Mouse (Mus musculus) heart, embryonic 12.5 days (tissue): ENCODE results near the gene Tnfrsf8. TPM values are rescaled to one million over a fixed set of nuclear protein-coding genes. Genes with fewer than 3 reads are reported as not detected.
A peak's percentile ranks its signal among the peaks of the same experiment; 100 is the strongest.

Experiments used
- ATAC-seq: fragments of 200-750 bp; cut with Nextera tagmentation; 2 replicates; pipeline ENCODE4 v1.8.0; 2017; ENCODE audit warnings: moderate TSS enrichment, moderate library complexity; ENCODE audit not compliant: insufficient number of reproducible peaks, low FRiP score
- H3K27ac ChIP-seq: fragments of 300-500 bp; sonication (generic); 2 replicates; pipeline ENCODE4 v1.5.1; 2016; ENCODE audit warnings: mild to moderate bottlenecking, moderate library complexity; ENCODE audit not compliant: poor library complexity, severe bottlenecking
- H3K27me3 ChIP-seq: fragments of 300-500 bp; sonication (generic); replicated peaks from 2 replicates; pipeline ENCODE4 v1.6.1; 2016; ENCODE audit warnings: mild to moderate bottlenecking, moderate library complexity
- H3K36me3 ChIP-seq: fragments of 300-500 bp; sonication (generic); 2 replicates; pipeline ENCODE4 v1.6.1; 2016; ENCODE audit warnings: mild to moderate bottlenecking, moderate library complexity
- H3K4me1 ChIP-seq: fragments of 300-500 bp; sonication (generic); replicated peaks from 2 replicates; pipeline ENCODE4 v1.6.1; 2016; ENCODE audit warnings: mild to moderate bottlenecking
- H3K4me2 ChIP-seq: fragments of 300-500 bp; sonication (generic); 2 replicates; pipeline ENCODE4 v1.6.1; 2016; ENCODE audit warnings: mild to moderate bottlenecking, moderate library complexity
- H3K4me3 ChIP-seq: fragments of 300-500 bp; sonication (generic); 2 replicates; pipeline ENCODE4 v1.5.1; 2016; ENCODE audit warnings: mild to moderate bottlenecking
- H3K9ac ChIP-seq: fragments of 300-500 bp; sonication (generic); 2 replicates; pipeline ENCODE4 v1.6.1; 2016; ENCODE audit warnings: mild to moderate bottlenecking, moderate library complexity
- H3K9me3 ChIP-seq: fragments of 300-500 bp; sonication (generic); replicated peaks from 2 replicates; pipeline ENCODE4 v1.6.1; 2016; ENCODE audit warnings: mild to moderate bottlenecking, moderate library complexity
- WGBS: fragments of 180-500 bp; shearing (Covaris S2); methylation state at CpG from one replicate; pipeline ENCODE4 v1.1.7; 2016; 5-methylcytosine and 5-hydroxymethylcytosine counted together
- polyA plus RNA-seq: library from polyadenylated mRNA; unstranded; fragments of >200 nt; fragmentation: Nextera tagmentation; extraction: Ambion mirVana; gene quantifications from 2 replicates; pipeline ENCODE4 v1.2.1, GENCODE M21; 2016

Tnfrsf8 gene
- polyA plus RNA-seq, 1 experiment from 2014 or later = not detected

DNA sequence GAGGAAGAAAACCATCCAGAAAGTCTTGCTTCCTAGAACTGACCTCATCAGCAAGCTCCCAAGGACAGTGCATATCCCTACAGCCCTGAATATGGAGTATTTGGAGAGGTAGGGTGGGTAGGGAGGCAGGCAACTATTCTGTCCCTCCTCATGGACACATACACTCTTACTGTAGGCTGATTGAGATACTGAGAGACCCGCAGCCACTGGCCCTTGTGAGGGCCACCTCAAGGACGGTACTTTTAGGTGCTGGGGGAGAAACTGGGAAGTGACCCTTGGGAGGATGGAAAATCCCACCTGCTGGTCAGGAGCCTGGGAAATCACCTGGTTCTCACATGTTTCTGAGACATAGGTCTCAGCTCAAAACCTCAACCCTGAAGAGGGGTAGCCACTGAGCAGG, 67.4 kb downstream of the Tnfrsf8 start:
- Histone ChIP-seq H3K4me3 (no peak overlapping the region), H3K9me3 (no peaks in the 10 kb centered on the region), H3K36me3 (no peaks in the 10 kb centered on the region), H3K4me1 (no peaks in the 10 kb centered on the region), H3K27ac (no peak overlapping the region), H3K4me2 (no peak overlapping the region), H3K9ac (no peak overlapping the region), H3K27me3 (peaks cover 47% of the 10 kb centered on the region)
- no peak for ATAC-seq
- 57% methylated on average over 2 of the region's 2 CpGs for WGBS

DNA sequence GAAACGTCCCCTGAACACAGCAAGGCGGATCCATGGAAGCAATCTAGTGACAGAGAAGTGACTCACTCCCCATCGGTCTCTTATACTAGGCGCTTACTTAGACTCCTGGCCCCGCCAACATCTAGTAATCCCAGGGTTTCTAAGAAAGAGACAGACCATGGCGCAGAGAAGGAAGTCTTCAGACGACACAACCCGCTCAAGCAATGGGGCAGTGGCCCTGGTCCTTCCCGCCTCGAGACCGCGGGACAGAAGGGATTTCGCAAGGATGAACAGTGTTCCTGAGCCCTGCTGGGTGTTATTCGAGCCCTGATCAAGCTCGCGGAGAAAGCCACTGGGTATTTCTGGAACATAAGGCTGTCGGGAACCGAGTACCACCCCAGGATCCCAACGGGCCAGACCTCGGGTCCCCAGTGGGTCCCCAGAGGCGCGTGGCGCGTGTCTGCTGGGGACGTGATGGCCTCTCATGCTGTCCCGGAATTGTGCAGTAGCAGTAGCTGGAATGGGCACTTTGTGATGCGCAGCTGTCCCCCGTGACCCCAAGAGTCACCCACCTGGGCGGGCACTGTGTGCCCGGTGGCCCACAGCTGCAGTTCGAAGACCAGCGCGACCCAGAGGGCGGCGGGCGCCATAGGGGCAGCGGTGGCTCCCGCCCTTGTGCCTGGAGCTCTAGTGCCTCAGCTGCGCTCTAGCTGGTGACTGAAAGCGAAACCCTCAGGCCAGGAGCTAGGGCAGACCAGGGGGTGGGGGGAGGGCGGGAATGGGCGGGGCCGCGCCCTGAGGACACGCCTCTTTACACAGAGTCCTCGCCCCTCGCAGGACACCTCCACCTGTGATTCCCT, 68.6 kb downstream of the Tnfrsf8 start, which contains the start of gene Tnfrsf1b:
Tnfrsf1b (minus strand) TSS at position 698 of the 839 bp plus-strand sequence.
- Histone ChIP-seq H3K27ac (no peak within 1 kb of the TSS), H3K27me3 (peaks cover 46% of the 10 kb centered on the region)

DNA sequence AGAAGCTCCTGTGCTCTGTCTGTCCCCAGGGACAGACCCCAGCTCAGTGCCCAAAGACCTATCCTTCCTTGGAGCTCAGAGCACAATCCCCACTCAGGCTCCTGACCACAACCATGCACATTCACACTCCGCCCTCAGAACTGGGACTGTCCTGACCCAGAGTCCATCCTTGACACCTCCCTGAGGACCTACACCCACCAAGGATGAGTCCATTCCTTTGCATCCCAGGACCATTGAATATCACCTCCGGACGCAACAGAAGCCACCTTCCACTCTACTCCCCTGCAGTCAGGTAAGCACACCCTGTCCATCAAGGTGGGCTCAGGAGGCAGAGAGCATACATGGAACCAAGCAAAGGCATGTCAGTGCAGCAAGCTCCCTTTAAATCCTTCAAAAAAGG, 69.4 kb downstream of the Tnfrsf8 start:
- 80% methylated on average over 3 of the region's 3 CpGs for WGBS
- H3K4me2 ChIP-seq = peak overlapping the region; percentile 80
- no peak for ATAC-seq
- H3K9ac ChIP-seq = no peak overlapping the region
- H3K4me1 ChIP-seq = no peaks in the 10 kb centered on the region
- H3K27me3 ChIP-seq = peaks cover 46% of the 10 kb centered on the region
- peak overlapping the region; percentile 51; the same call in 1 of the 2 replicates for H3K4me3 ChIP-seq
- no peak overlapping the region for H3K27ac ChIP-seq
- H3K9me3 ChIP-seq = no peaks in the 10 kb centered on the region
- H3K36me3 ChIP-seq = no peaks in the 10 kb centered on the region

More for the DNA sequence above, 68.6 kb downstream of the Tnfrsf8 start, which contains the start of gene Tnfrsf1b:
- no peaks in the 10 kb centered on the region for H3K9me3 ChIP-seq
- 1% methylated on average over 47 of the region's 47 CpGs for WGBS
- ATAC-seq = peak; percentile 75
- H3K9ac ChIP-seq = peak within 1 kb of the TSS; percentile 66
- H3K4me3 ChIP-seq = peak within 1 kb of the TSS; percentile 51
- H3K4me2 ChIP-seq = peak within 1 kb of the TSS; percentile 80
- H3K36me3 ChIP-seq = no peaks in the 10 kb centered on the region
- no peaks in the 10 kb centered on the region for H3K4me1 ChIP-seq

DNA sequence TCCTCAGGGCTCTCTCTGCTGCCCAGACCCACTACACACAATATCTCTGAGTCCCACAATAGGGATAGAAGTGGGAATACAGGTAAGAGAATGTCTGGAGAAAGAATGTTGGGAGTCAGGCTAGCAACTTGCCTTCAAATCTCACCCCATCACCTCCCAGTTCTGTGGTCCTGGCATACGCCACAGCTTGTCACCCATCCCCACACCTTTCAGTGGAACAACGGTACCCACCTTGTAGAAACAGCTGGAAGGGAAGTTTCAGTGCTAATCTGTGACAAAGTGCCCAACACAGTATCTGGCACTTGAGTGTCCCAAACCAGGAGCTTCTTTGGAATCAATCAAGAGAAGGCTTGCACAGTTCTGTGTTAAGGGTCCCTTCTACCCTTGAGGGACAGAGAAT, 70.3 kb downstream of the Tnfrsf8 start:
- Histone ChIP-seq H3K4me2 (no peak overlapping the region), H3K4me1 (peaks cover 3% of the 10 kb centered on the region), H3K36me3 (no peaks in the 10 kb centered on the region), H3K27ac (no peak overlapping the region), H3K4me3 (no peak overlapping the region), H3K27me3 (peaks cover 46% of the 10 kb centered on the region), H3K9me3 (no peaks in the 10 kb centered on the region), H3K9ac (no peak overlapping the region)
- ATAC-seq = no peak
- 77% methylated on average over 2 of the region's 2 CpGs for WGBS

DNA sequence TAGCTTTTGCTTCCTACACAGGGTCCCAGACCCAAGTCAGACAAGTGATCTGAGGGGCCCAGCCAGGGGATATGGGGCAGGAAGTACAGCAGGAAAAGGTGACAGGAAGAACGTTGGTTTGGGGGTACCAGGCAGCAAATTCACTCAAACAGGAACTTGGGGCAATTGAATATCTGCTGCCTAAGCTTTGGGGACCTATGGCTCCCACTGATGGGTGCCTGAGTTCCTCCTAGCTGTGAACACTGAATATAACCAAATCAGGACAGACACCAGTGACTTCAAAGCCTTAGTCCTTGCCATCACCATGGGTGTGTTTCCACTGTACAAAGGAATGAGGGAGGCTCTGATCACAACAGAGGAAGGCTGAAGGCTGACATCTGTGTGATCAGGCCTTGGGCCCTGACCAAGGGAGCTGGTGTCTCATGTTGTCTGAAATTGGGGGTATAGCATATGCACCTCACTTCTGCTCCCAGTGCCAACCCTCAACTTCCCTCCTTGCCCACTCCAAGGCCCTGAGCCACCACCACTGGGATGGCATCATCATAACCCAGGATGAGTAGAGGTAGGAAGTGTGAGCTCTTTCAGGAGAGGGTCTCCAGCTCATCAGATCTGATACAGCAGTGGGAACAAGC, 72.1 kb downstream of the Tnfrsf8 start:
- 50% methylated on average over 1 of the region's 1 CpGs for WGBS

DNA sequence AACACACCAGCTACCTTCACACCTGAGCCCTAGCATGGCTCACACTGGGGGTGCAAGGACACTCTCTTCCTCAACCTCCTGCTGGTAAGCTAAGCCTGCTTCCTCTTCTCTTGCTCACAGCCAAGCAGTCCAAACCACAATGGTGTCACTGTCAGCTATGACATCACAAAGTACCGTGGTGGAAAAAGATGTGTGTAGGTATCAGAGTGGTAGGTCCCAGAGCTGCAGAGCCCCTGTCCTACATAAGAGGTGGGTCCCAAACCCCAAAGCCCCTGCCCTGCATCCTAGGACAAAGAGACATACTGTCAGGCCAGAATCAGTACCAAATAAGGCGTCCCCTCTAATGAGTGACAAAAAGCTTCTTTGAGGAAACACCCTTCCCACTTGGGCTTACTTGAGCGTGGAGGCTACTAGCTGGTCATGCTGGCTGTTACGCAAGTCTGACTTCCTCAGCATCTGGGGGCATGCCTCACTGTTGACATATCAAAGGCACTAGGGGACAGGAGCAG, 74.2 kb downstream of the Tnfrsf8 start:
- Histone ChIP-seq H3K36me3 (no peaks in the 10 kb centered on the region), H3K4me2 (no peak overlapping the region), H3K9ac (no peak overlapping the region), H3K4me1 (peaks cover 11% of the 10 kb centered on the region), H3K27me3 (peaks cover 13% of the 10 kb centered on the region), H3K27ac (no peak overlapping the region), H3K9me3 (no peaks in the 10 kb centered on the region), H3K4me3 (no peak overlapping the region)
- ATAC-seq = no peak
- 74% methylated on average over 4 of the region's 4 CpGs for WGBS

More for the DNA sequence above, 72.1 kb downstream of the Tnfrsf8 start:
- Histone ChIP-seq H3K4me3 (no peak overlapping the region), H3K4me1 (peaks cover 11% of the 10 kb centered on the region), H3K9ac (no peak overlapping the region), H3K9me3 (no peaks in the 10 kb centered on the region), H3K36me3 (no peaks in the 10 kb centered on the region), H3K27ac (no peak overlapping the region), H3K27me3 (peaks cover 30% of the 10 kb centered on the region), H3K4me2 (no peak overlapping the region)
- no peak for ATAC-seq

DNA sequence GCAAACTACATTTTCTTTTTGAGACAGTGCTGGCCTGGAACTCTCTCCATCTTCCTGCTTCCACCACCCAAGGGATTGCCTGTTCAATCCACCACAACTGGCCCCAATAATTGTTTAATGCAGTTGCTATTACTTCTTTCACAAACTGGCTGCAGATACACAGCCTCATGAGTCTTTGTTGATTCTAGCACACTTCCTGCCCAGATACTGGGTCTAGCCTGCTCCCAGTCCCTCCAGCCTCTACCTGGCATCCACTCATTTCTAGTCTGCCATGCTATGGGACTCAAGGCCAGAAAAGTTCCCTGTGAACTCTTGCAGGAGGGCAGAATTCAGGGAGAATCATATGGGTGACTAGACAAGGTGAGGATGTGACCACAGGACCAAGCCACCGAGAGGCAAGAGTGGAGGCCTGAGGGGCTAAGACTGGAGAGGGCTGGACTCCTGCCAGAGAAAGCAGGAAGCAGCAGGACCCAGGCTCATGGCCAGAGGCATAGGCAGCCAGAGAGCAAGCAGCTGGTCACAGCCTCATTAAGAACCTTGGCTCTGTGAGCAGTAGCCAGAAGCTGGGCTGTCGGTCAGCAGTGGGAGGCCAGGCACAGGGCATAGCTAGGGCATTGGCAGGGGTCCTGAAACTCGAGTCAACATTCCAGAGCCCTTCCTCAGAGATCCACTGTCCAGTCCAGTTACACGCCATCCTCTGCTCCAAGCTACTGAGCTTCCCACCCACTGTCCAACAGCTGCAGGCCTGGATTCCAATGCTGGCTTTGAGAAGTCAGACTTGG, 75.7 kb downstream of the Tnfrsf8 start:
- Histone ChIP-seq H3K4me1 (peaks cover 11% of the 10 kb centered on the region), H3K9ac (no peak overlapping the region), H3K27me3 (no peaks in the 10 kb centered on the region), H3K27ac (peak overlapping the region; percentile 72), H3K36me3 (no peaks in the 10 kb centered on the region), H3K4me3 (no peak overlapping the region), H3K9me3 (no peaks in the 10 kb centered on the region), H3K4me2 (no peak overlapping the region)
- ATAC-seq = peak; percentile 76
- WGBS = 32% methylated on average over 4 of the region's 4 CpGs

DNA sequence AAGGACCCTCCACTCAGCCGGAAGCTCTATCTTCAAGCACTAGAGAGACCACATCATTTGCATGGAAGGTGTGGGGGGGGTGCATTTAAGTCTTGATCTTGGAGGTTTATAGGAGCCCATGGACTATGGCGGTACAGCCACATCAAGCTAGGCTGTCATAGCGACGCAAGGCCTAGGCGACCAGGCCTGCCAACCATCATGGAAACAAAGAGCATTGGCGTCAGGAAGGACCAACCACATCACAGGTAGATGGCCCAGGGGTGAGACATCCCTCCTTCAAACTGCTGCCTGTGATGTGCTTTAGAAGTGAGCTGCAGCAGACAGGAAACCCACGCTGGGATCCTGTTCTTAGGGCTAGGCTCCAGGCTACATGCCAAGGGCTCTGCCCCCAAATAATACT, 78.9 kb downstream of the Tnfrsf8 start:
- Histone ChIP-seq H3K4me1 (peaks cover 23% of the 10 kb centered on the region), H3K36me3 (no peaks in the 10 kb centered on the region), H3K27ac (no peak overlapping the region), H3K4me2 (no peak overlapping the region), H3K4me3 (no peak overlapping the region), H3K27me3 (no peaks in the 10 kb centered on the region), H3K9ac (no peak overlapping the region), H3K9me3 (no peaks in the 10 kb centered on the region)
- 82% methylated on average over 7 of the region's 7 CpGs for WGBS
- ATAC-seq = no peak

DNA sequence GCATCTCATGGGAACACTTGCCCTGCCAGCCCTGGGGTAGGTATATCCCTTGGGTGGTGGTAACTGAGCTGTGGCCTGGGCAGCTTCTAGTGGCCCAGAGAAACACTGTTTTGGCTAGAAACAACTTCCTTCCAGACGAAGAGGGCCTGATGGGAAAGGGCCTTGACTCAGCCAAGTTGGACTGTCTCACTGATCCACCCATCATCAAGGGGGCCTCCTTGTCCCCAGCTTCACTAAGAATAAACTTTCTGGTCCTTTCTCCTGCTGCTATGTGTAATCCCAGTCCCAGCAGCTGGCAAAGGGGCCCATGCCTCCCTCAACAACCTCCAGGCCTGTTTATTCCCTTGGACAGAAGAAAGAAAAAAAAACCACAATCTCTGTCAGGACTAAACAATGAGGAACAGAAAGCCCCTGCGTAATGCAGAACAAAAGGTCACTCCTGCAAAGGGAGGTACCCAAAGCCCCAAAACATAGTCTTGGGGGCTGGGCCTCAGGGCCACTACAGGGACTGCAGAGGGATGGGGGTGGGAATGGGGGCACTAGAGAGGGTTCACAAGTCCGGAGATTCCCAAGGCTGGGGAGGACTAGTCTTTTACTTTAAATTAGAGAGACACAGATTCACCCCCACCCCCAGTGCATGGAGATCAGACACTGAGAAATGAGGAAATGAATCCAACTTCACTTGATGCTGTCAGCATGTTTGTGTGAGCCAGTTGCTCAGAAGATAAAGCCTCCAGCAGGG, 81.3 kb downstream of the Tnfrsf8 start:
- no peak overlapping the region for H3K4me3 ChIP-seq
- no peak overlapping the region for H3K9ac ChIP-seq
- 0 out of 2 replicates have a peak overlapping the region, but pooled peaks have one; percentile 21 for H3K27ac ChIP-seq
- H3K4me2 ChIP-seq = no peak overlapping the region
- no peaks in the 10 kb centered on the region for H3K36me3 ChIP-seq
- ATAC-seq = no peak; the same call in 1 of the 2 replicates
- no peaks in the 10 kb centered on the region for H3K27me3 ChIP-seq
- H3K4me1 ChIP-seq = peaks cover 23% of the 10 kb centered on the region
- H3K9me3 ChIP-seq = no peaks in the 10 kb centered on the region
- WGBS = 47% methylated on average over 3 of the region's 3 CpGs

DNA sequence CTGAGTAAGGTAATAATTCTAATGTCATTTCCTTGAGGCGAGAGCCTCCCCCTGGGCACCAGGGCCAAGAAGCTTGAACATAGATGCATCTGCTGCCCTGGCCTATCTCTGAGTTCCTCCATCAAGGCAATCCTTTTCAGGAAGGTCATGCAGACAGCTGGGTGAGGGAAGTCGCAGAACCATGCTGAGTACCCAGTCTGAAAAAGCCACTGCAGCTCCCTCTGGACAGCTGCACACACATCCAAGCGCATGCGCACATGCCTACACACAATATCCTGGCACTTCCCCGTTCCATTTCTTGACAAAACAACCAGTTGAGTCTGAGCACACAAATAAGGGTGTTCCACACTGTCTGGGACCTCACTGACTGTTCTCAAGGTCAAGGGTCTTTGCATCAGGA, 83.2 kb downstream of the Tnfrsf8 start:
- Histone ChIP-seq H3K9ac (no peak overlapping the region), H3K36me3 (no peaks in the 10 kb centered on the region), H3K9me3 (no peaks in the 10 kb centered on the region), H3K27ac (no peak overlapping the region), H3K27me3 (no peaks in the 10 kb centered on the region), H3K4me1 (peaks cover 23% of the 10 kb centered on the region), H3K4me3 (no peak overlapping the region), H3K4me2 (no peak overlapping the region)
- WGBS = 84% methylated on average over 5 of the region's 5 CpGs
- no peak for ATAC-seq
